Mouse (Mus musculus): Measurements from ENCODE around the gene Fpr1.
"Not testable (repeated sequence)": the region's sequence is repeated elsewhere in the genome, so short reads cannot be mapped to it uniquely, and the experiment has no call there.

The Fpr1 gene

DNA sequence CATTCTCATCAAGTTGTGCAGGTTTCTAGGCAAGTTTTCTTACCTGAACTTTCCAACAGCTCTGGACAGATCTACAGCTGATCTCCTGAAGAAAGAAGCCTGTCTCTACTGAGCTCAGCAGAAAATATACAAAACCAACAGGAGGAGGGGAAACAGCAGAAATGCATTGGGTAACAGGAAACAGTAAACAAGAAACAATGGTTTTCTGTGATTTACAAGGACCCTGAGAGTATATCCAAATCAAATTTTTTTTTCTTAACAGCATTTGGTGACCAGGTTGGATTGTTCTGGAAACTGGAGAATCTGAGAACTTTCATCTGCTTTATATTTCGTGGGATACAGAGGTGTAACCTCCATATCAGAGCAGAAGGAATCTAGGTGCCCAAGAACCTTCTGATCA lies at the start of gene Fpr1:
TSS of gene Fpr1 (minus strand) at position 101 of the 400 bp plus-strand sequence.
- DNase-seq, result no peak

DNA sequence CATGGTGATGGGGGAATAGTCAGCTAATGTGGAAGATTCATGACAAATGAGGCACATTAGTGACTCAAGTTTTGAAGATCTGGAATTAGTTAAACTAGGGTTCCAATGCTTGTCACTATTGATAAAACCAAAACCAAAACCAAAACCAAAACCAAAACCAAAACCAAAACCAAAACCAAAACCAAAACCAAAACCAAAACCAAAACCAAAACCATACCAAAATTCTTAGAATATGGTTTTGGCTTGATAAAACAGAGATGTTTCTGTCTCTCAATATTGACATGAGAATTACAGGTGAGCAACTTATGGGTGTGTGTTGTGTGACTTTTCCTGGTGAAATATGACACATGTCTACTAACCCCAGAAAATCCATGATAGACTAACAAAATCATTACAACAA lies 34.0 kb upstream of the Fpr1 start:
- no peak for DNase-seq

DNA sequence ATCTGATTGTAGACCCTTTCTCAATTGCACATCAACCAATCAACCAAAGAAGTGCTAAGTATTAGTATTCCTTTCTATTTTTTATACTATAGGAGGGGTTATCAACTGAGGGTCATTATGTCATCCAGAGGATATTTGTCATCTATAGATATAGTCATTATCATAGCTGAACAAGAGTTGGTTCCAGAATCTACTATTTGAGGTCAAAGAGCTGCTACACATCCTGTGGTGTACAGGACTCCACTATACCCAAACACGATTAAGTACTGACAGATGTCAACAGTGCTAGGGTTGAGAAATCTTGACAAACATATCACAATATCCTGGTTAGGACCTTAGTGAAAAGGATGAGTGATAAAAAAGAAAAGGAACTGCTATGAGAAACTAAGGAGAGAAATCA lies 33.6 kb upstream of the Fpr1 start:
- DNase-seq, result no peak

DNA sequence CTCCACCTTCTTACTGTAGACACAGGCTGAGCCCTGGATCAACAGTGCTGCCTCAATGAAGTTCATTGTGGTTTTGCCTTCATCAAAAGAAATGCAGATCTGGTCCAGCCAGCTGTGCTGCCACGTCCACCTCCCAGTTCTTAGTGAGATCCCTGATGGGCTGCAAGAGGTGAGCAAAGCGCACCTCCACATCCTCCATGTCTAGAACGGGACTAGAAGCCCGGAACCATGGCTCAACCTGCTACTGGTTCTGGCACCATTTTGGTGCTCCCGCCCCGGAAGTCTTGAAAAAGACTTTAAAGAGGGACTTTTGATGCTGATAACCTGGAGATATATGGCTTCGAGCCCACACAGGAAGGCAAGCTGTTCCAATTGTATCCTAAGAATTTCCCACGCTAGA lies 28.9 kb upstream of the Fpr1 start:
- not testable (repeated sequence) for DNase-seq

DNA sequence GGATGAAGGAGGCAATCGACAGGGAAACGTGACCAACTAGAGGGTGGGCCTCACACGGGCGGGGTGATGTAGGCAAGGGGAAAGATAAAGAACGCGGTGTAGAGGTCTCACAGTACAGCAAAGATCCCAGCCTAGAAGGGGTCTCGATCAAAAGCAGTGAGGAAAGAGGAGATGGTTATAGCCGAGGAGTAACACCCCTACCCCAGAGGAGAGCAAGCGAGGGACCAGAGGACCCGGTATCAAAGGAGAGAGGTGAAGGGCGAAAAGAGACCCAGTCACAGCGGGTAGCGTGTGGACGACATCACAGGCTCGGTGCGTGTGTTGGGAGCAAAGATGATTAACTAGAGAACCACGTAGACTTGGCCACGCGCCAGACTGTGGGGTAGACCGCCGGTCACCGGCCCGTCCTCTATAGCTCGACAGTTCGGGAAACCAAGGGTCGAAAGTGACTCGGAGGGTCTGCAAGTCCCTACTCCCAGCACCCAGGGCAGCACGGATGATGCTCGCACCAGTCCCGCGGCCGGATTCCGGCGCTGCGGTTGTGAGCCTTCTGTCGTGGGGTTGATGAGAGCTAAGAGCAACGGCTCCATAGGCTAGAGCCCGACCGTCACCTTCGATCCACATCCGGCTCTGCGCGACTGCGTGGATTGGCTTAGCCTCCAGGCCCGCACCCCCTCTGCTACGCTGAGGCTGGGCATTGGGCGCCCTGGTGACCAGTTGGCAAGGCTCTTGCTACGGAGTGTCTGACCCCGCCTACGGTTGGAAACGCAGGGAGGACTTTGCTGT lies 26.1 kb upstream of the Fpr1 start:
- DNase-seq, result peak; percentile 76 to 93

DNA sequence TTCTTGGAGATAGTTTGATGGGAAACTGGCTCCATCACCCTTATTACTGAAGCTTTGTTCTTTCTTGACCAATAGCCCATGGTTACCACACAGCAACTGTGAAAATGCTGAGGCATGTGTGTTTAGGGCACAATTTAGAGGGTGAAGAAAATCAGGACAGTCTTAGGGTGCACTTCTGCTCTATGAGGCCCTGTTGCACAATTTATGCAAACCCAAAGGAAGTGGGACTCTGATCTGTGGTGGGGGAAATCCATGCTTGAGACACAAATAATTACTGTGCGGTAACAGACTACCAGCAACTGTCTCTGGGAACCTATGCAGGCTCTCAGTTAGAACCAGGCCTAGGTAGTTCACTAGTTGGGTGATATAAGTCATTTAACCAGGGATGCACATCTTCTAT lies 17.0 kb upstream of the Fpr1 start:
- no peak for DNase-seq

DNA sequence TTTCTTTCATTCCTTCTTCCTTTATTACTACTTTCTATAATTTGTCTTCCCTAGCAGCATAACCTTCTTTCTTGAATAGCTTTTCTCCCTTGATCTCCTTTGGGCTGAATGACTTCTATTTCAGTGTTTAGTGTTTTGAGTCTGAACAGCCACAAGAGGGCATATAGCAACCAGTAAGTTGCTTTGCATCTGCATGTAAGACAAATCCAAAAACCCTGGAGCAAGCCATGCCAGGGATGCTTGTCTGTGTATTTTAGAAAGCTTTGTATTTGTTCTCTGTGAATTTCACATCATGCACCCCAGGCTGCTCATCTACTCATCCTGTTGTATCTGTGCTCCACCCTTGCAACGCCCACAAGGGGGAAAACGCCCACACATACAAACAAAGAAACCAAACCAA lies 15.5 kb upstream of the Fpr1 start:
- no peak for DNase-seq

DNA sequence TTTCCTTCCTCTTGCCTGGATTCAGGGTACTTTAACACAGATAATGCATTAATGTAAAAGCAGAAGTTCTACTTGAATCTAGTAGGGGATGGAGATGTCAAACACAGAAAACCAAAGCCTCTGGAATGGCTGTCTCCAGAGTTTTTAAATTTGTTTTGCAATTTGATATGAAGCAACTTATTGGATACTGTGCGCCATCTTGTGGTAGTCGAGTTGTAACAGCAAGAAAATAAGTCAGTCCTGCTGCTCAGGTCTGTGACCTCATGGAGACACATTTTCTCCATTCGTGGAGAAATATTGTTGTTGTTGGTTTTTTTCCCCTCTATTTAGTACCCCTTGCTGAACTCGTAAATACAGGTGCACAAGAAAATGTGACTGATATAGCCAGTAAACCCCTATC lies 12.3 kb upstream of the Fpr1 start:
- peak in 1 of 2 experiments; percentile 50 for DNase-seq

DNA sequence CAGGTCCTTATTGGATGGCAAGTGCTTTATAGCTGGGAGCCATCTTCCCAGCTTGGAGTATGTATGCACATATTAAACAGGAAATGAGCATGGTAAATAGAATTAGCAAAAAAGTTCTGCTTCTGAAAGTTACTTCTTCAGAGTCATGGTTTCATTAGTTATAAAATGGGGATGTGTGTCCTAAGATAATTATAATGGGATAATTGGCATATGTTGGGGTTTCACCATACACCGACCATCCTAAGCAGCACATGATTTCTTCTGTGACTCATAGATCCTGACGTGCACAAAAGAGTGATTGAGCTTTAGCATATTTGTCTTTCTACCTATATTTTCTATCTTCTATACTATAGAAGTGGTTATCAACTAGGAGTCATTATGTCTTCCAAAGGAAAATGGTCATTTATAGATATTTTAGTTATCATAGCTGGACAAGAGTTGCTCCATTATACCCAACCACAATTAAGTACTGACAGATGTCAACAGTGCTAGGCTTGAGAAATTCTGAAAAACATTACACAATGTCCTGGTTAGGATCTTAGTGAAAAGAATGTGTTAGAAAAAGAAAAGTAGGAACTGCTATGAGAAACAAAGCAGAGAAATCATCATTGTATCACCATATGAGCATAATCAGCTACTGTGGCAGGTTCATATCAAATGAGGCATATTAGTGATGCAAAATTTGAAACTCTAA lies 6.1 kb upstream of the Fpr1 start:
- DNase-seq, result no peak

DNA sequence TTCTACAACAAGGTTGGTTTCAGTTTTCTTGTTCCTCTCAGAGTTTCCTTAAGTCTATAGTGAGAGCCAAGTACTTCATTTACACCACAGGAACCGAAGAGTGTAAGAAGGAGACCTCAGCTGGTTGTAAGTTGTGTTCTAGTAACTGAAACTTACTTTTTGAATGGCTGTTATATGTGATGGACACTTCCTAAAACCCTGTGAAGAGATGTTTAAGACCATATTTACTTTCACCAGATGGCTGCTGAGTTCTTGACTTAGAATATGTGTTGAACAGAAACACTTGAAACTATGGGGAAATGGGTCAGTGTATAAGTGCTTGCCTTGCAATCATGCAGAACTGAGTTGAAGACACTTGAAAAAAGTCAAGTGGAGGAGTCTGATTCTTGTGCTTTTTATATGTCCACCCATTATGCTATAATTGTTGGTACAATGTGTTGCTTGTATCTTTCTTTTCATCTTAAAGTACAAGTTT lies 4.1 kb upstream of the Fpr1 start, which contains the start of the genes Fpr2 and Fpr3:
TSS of gene Fpr2 (plus strand) at position 51 of the 475 bp plus-strand sequence.
TSS of gene Fpr3 (plus strand) at position 79 of the 475 bp plus-strand sequence.
- DNase-seq, result no peak

DNA sequence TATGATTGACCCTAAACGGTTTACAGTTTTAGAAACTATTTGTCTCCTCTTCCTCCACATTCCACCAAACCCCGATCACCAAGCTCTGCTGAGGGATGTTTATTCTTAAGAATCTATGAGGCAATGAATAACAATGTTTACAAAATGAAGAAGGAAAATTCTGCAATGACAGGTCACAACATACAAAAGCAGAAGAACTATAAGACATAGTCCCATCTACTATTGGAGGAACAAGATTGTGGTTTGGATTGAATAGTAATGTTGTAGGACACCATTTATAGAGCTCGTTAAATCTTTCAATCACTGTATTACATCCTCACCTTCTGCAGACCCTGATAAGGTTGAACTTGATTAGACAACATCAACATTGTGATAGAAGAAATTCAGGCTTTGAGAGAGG lies 1.1 kb downstream of the Fpr1 start:
- DNase-seq, result no peak

DNA sequence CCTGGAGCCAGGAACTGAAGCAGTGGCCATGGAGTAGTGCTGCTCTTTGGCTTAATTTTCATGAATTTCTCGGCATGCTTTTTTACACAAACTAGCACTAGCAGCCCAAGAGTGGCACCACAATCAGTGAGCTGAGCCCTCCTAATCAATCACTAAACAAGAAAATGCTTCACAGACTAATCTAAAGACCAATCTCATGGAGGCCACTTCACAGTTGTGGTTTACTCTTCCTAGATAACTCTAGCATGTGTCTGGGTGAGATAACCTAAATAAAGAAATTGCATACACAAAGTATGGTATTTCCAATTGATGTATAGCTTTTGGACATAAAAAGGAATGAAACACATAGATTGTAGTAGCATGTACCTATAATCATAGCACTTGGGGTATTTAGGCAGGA lies 4.4 kb downstream of the Fpr1 start:
- no peak for DNase-seq

DNA sequence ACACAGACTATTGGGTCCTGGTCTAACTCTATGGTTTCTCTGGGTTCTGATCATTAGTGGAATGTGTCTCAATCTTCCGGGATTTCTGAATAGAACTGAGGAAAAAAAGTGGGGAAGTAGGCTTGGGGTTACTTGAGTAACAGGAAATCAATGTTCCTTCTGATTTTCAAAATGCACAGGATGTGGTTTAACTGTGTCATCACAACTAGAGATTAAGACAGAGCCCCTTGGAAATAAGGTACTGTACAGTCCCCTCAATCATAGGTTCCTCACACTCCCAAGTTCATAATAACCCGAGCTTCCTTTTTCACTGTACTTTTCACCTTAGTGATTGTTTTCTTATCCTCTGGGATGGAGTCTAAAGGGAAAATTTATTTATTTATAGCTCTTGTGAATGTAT lies 12.0 kb downstream of the Fpr1 start:
- no peak for DNase-seq

DNA sequence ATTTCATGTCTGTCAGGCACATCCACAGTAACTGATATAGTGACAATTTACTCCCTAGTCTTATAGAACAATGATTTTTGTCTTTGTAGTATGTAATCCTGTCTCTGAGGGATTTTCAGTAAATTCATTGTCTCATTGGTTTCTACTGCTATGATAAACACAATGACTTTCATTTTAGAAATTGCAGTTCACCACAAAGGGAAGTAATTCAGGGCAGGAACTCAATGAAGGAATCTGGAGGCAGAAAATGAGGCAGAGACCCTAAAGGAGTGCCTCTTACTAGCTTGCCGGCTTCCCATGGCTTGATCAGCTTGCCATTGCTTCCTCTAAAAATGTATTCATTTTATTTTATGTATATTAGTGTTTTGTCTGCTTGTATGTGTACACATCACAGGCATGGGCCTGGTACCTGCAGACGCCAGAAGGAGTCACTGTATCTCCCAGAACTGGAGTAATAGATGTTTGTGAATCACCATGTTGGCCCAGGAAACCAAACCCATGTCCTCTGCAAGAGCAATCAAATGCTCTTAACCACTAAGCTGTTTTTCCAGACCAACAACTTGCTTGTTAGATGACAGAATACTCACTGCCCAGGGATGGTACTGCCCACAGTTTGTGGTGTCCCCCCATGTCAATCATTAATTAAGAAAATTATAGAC lies 12.7 kb downstream of the Fpr1 start:
- no peak for DNase-seq

DNA sequence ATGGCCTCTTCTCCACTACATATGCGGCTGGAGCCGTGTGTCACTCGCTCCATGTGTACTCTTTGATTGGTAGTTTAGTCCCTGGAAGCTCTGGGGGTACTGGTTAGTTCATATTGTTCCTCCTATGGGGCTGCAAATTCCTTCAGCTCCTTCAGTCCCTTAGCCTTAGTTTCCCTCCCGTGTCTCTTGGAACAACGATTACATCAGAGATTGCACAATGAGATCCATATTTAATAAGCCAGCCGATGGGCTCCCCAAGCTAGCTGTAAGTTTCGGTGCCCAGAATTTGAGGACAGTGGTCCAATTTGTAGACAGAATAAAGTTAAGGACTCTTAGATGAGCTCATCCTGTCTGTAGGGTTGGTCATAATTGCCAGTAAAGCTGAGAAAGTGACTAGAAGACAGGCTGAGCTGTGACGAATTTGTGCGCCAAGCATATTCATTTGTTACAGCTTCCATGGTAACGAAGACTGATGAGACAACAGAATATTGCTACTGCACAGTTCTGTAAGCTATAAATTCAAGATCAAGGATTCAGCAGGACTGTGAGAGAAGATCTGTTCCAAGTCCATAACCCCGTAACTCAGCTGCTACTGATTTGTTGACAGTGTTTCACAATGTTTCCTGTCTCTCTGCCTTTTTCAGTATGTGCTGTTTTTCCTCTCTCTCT lies 16.8 kb downstream of the Fpr1 start:
- DNase-seq, result no peak

DNA sequence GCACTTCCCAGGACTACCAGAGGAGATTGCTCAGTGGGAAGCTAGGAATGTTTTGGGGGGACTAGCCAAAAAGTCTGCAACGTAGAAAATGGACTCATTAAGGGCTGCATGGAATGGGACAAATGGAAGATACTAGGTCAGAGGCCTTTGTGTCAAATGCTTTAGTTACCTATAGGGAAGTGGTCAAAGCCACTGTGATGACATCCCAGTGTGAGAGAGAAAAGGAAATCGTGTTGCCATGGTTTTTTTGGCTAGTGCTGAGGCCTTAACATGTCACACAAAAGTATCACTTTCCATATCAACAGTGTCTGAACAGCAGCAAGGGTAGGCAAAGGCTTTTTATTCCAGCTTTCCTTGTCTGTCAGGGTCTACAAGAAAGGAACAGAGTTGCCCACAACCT lies 18.6 kb downstream of the Fpr1 start:
- DNase-seq, result no peak

DNA sequence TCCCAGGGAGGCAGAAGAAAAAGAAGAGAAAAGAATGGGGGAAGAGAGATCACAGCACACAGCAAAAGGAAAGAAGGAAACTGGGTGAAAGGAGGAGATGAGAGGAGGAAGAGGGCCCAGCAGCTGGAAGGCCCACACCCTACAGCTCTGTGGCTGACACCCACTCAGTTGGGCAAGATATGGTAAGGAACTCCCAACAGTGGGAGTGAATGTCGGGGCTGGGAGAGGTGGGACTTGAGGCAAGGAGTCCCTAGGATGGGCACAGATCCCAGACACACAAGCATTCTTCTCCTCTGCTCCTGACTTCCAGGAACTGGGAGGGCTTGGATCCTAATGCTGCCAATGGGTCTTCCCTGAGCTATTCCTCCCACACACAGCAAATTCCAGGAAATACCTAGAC lies 21.4 kb downstream of the Fpr1 start:
- DNase-seq, result no peak

DNA sequence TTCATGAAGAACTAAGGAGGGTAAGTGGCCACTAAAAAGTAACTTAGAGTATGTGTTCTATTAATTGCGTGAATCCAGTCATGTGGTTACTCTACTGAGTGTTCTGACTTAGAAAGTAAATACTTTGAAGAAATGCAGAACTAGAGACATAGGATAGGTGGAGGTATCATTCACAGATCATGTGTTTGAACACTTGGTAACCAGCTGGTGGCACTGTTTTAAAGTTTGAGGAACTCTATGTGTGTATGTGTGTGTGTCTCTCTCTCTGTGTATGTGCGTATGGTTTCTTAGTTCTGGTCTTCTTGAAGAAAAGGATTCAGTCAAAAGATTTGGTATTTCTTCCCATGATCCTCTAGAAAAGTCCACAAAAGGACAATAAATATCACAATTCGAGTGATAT lies 23.6 kb downstream of the Fpr1 start:
- DNase-seq, result no peak

DNA sequence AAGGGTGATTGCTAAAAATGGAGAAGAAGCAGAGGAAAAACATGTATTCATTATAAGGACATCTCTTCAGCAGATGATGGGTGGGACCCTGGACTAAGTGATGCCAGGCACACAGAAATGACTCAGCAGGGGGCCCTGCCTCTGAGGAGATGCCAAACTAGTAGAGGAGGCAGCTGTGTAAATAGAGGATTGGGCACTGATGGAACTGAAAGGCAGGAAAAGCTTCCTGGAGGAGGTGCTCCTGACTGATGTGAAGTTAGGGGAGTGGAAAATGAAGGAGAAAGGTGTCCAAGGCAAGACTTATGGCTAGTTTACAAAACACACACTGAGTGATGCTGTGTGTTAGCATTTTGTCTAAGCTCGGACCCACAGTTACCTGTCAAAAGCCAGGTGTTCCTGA lies 26.3 kb downstream of the Fpr1 start:
- DNase-seq, result no peak

DNA sequence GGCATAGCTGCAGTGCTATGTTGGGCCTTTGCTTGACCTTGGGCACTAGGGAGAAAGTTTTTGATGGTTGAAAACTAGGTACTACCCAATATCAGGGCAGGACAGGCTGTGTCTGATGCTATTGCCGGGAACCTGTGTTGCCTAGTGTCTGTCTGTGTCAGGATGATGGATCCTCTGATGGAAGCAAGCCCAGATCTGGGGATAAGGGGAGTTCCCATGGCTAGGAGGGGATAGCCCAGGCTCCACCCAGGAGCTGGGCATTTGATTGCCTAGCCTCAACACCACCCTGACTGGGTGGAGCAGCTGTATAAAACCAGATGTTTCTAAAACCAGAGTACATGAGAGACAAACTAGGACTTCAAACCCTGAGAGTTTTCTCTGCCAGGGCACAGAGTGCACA lies 27.1 kb downstream of the Fpr1 start:
- no peak for DNase-seq

DNA sequence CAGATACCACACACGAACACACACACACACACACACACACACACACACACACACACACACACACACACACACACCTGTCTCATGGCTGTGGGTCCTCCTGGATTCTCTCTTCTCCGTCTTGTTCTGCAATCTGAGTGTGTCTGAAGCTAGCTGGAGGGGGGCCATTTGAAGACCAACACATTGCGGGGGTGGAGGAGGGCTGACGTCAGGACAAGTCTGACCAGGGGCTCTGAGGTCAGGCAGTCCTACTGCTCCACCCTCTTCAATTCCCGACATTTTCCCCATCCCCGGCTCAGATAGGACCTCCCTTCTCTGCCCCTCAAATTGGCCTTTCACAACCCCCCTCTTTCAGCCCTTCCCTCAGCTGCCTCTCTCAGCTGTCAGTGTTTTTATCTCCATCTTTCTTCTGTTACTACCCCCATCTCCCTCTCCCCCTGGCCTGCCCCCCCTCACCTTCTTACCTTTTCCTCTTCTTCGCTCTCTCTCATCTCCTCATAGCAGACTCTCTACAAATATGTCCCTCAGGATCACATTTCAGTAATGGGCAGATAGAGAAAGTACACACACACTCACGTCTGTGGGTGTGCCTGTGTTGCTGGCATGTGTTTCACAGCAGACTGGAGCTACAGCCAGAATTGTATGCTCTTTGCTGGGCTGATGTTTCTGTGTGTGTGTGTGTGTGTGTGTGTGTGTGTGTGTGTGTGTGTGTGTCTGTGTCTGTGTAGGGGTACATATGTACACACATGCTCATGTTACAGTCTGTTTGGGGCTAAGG lies 28.5 kb downstream of the Fpr1 start, which contains the start of gene Has1:
TSS of gene Has1 (minus strand) at position 142 of the 775 bp plus-strand sequence.
- no peak for DNase-seq
